Mouse (Mus musculus): ENCODE measurements at regions not wholly inside any gene's neighbourhood (a gene's known extent, or its start where the extent isn't known, plus 50 kb on each side); places are given as distances from the start of the nearest gene placed in this dataset.
"Not testable (repeated sequence)": the region's sequence is repeated elsewhere in the genome, so short reads cannot be mapped to it uniquely, and the experiment has no call there.

DNA sequence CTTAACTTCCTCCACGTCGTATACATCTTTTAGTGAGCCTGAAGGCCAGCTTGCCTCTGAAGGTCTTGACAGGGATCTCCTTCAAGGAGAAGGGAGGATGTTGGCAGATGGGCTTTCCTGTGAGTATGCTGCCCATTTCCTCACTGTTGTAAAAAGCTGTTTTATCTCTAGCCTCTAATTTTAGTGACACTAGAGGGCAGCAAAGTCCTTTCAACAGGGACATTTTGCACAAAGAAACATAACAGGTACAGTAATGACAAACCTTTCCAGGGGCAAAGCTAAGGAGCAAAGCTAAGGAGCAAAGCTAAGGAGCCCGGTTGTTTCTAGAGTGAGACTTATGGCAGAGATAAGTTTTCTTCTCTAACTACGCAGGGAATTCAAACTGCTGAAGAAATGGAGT is 59.0 kb upstream of the Kbtbd8 start:
- DNase-seq (ENCODE audit: low spot score in 2 of 2), result no peak

DNA sequence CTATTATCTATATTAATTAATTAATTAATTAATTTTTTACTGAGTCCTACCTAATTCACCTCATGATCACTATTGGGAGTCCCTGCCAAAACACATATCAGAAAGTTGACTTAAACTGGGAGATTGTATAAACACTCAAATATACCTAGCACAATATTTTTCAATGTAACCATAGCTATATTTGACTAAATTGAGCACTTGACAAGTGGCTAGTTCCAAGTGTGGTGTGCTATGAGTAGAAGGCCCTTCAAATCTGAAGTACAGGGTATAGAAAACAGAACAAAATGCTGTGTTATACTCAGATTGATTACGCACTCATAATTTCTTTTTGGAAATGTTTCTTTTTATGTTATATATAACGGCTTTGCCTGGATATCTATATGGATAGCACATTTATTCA is 60.8 kb upstream of the Kbtbd8 start:
- DNase-seq (ENCODE audit: low spot score in 2 of 2), result no peak

DNA sequence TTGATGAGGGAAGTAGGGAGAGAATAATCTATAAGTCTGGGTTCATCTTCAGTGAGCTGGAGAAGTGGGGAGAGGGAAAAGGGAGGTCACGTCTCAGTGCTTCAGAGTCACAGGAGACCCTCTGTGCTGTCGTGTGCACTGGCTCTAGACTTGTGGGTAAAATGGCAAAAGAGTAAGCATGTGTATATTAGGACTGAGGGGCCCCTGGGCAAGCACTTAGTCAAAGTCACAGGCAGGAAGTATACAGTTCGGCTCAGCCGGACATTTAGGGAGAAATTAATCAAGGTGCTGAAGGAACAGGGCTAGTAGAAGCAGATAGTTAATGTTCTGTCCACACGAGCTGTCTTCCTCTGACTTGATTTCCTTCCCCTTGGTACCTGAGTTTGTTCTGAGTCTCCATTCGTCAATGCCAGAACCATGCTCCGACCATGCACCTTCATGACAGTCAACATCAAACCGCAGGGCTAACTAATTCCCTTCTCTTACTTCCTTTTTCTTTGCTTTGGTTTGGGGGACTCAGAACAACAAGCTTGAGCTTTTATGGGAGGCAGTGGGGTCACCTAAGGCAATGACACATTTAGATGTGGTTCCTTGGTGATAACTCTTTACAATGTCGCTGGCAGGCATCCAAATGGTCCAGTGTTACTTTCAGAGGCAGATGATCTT is 63.2 kb upstream of the Kbtbd8 start:
- DNase-seq (ENCODE audit: low spot score in 2 of 2), result no peak

DNA sequence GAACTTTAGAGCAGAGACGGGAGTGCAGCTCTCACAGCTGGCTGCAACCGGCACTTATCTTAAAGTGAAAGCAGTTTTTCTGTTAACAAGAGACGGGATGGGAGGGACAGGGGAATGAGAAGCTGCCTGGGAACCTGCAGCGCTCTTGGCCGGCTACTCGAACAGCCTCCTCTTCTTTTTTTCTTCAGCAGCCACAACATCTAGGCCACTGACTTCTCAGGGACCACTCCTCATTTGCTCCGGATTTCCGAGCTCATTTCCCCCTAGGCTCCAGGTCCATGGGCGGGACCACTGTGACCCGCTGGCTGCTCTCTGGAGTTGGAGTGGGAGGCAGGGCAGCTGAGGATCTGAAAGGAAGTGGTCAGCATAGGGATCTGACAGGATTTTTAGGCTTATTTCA is 75.7 kb upstream of the Kbtbd8 start:
- DNase-seq (ENCODE audit: low spot score in 2 of 2), result not testable (repeated sequence)

GRCm38 (mm10) chr6:95024239-95024638 is 92.8 kb upstream of the Kbtbd8 start:
- DNase-seq (ENCODE audit: low spot score in 2 of 2), result no peak

DNA sequence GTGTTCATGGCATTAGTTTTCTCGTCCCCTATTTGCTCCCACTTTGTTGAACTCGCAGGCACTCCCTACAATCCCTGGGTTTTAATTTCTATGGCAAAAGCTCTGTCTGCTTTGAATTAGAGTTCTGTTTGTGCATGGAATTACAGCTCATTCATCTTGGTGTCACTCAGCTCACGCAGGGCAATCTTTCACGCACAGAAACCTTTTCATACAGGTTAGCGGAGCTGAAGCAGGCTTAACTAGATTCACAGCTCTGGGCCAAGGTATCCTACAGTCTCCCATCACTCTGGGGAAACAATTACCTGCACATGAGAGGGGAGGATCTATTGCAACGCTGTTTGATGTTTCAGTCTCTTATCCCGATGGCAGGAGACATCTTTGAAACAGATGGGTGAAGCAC is 95.3 kb upstream of the Kbtbd8 start:
- DNase-seq (ENCODE audit: low spot score in 2 of 2), result no peak

GRCm38 (mm10) chr6:95017911-95018310 is 99.1 kb upstream of the Kbtbd8 start:
- DNase-seq (ENCODE audit: low spot score in 2 of 2), result no peak

- DNase-seq (ENCODE audit: low spot score in 2 of 2), result no peak
Observed at GRCm38 (mm10) chr6:95017484-95017883, 99.6 kb upstream of the Kbtbd8 start.

DNA sequence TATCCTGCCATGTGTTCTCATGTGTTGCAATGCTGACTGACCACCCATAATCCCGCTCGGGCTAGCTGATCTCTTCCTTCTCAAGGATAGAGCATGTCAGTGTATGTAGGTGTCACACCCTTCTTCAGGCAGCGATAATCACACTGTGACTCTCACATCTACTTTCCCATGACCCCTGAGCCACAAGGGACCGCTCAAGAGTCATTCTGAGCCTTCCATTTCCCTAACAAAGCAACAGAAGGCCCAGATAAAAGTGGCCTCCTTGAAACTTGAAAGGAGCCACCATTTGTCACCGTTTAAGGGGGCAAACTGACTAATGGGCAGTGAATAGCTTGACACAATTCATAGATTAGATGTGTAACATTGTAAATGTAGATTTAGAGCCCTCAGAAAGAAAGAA is 103.9 kb upstream of the Kbtbd8 start:
- no peak for DNase-seq (ENCODE audit: low spot score in 2 of 2)

GRCm38 (mm10) chr6:95006485-95006884 is 110.6 kb upstream of the Kbtbd8 start:
- DNase-seq (ENCODE audit: low spot score in 2 of 2), result no peak

DNA sequence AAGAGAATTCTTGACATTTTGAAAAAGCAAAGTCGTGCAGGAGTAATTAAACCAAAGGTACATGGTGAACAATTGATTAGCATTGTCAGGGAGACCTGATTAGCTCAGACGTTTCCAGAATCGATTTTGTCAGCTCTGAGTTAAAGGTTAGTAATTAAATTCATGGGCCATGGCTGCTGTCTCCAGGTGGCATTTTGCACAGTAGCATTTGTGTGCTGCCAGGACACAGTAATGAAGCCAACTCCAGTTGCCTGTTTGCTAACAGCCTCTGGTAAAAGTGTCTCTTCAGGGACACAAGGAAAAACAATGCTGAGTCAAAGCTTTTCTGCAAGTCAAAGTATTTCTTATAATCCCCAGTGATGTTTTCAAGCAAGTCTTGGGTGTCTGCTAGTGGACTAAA is 113.3 kb upstream of the Kbtbd8 start:
- DNase-seq (ENCODE audit: low spot score in 2 of 2), result no peak

DNA sequence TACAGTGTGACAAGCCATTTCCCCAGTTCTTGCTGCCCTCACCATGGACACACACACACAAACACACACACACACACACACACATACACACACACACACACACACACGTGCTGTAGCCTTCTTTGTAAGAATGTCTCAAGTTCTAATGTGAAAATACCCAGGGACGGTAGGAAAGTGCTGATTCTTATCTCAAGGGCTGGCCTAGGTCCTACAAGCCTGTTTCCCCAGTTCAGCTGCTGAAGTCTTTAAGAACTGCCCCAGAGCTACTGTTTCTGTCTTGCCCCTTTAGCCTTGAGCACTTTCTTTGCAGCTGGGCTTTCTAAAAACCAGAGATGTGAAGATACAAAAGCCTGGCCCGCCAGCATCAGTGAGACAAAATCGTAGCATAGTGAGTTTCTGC is 117.5 kb upstream of the Kbtbd8 start:
- DNase-seq (ENCODE audit: low spot score in 2 of 2), result no peak

- DNase-seq (ENCODE audit: low spot score in 2 of 2), result no peak
Observed at GRCm38 (mm10) chr6:94999002-94999401, 118.0 kb upstream of the Kbtbd8 start.

GRCm38 (mm10) chr6:94998371-94998770 is 118.7 kb upstream of the Kbtbd8 start:
- no peak for DNase-seq (ENCODE audit: low spot score in 2 of 2)

DNA sequence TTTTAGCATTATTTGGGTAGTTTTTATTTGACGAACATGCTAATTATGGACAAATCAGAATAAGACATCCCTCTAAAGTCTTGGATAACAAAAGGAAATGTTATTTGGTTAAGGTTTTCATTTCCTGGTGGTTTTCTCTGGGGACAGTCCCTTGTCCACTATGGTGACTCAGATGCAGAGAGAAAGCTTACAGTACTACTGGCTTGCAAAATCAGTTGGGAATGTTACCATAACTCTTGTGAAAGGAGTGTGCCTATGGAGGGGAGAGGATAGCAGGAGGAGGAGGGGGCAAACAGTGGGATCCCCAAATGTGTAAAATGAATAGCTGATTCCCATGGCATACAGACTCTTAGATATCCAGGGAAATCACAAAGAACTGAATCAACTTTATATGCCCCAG is 122.7 kb upstream of the Kbtbd8 start:
- DNase-seq (ENCODE audit: low spot score in 2 of 2), result no peak

GRCm38 (mm10) chr6:94987427-94987826 is 129.6 kb upstream of the Kbtbd8 start:
- DNase-seq (ENCODE audit: low spot score in 2 of 2), result no peak

GRCm38 (mm10) chr6:94986346-94986745 is 130.7 kb upstream of the Kbtbd8 start:
- no peak for DNase-seq (ENCODE audit: low spot score in 2 of 2)

GRCm38 (mm10) chr6:94984411-94984895 is 132.6 kb upstream of the Kbtbd8 start:
- DNase-seq (ENCODE audit: low spot score in 2 of 2), result no peak

- no peak for DNase-seq (ENCODE audit: low spot score in 2 of 2)
Observed at GRCm38 (mm10) chr6:94968683-94969082, 148.4 kb upstream of the Kbtbd8 start.

DNA sequence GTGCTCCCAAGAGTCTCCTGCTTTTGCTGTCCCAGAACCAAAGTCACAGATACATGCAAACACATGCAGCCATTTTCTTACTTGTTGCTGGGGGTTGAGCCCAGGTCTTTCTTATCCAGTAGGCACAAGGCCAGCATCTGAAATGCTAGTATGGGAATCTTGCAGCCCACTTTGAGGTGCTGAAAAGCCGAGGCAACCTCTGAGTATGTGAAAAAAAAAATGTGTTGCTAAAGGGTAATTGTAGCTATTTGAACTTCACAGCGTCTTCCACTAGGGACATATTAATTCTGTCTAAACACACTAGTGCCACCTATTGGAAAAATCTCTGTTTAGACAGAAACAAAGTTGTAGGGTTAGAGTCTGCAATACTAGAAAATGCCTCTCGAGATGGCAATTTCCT is 150.1 kb upstream of the Kbtbd8 start:
- no peak for DNase-seq (ENCODE audit: low spot score in 2 of 2)

DNA sequence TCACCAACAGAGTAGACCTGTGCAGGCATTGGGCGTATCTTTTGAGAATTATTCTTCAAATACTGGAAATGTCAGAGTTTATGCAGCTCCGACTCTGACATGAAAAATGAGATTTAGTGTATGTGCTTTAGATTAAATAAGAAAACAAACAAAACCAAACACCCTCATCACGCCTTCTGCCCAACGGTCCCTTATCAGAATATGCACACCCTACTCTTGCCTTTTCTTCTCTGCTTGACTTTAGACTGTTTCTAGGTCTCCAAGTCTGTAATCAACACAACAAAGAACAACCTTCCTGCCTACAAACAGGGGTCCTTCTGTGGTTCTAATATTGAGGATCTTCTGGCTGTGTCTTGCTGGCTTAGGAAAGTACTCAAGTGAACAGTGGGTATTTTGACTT is 153.8 kb upstream of the Kbtbd8 start:
- no peak for DNase-seq (ENCODE audit: low spot score in 2 of 2)

DNA sequence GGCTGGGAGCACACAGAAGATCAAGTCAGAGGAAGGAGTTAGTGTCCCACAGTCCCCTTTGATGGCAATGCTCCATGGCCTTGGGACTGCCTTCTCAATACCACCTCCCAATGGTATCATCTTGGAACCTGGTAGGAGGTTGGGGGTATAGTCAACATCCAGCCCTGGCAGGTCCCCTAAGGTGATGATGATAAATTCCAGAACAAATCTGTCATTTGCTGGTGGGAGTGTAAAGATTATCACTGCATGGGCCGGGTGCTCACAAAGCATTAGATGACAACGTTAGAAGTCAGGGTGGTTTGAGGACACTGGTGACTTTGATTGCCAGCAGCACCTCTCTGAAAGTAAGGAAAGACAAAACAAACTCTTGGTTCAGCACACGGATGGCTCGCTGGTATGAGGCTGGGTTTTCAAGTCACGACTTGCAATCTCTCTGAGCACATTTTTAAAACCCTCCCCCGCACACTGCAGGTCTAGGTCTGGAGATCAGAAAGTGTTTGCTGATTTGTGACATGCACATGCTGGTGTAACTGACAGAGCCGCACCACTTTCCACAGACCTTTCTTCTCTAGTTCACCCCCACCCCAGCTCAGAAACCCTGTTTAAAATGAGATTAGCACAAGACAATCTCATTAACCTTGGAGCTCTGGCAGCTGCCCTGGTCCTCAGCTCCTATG is 154.5 kb upstream of the Kbtbd8 start:
- no peak for DNase-seq (ENCODE audit: low spot score in 2 of 2)

- no peak for DNase-seq (ENCODE audit: low spot score in 2 of 2)
Observed at GRCm38 (mm10) chr6:94961821-94962220, 155.2 kb upstream of the Kbtbd8 start.
